Mouse (Mus musculus): ENCODE data around the gene Lrrn4cl.
"Not testable (repeated sequence)": the region's sequence is repeated elsewhere in the genome, so short reads cannot be mapped to it uniquely, and the experiment has no call there.

Lrrn4cl gene

GRCm38 (mm10) chr19:8850402-8850901 lies at the start of gene Lrrn4cl:
Gene Lrrn4cl, plus strand, starts transcription at chr19:8850768.
- DNase-seq (ENCODE audit: low spot score in 2 of 2), result no peak

DNA sequence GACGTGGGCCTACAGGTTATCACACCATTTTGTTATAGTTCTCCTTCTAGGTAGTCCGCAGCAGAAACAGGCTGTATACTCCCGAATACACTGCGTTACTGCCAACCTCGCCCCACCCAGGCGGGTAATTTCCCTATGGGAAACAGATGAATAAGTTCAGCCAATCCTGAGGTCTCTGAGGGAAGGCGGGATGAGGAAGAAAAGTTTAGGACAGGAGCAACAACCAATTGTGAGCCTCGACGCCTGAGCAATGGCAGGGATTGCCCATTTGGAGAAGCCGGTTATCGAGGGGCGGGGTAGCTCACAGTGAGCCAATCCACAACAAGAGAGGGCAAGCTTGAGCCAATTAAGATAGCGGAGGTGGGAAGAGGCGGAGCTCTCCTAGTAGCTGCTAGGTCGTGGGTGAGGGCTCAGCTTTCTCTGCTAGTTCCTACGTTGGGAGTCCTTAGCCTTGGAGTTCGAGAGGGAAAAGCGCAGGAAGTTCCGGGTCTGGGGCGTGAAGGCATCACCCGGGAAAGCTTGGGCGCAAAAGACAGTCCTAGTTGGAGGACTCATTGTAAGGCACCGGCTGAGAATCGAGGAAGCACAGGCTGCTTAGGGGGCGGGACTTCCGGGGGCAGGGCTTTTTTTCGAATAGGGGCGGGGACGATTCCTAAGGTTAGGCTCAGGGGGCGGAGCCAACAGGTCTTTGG lies 48.3 kb upstream of the Lrrn4cl start, which contains the start of gene Zbtb3:
Zbtb3 (plus strand) TSS at position 426 of the 692 bp plus-strand sequence.
- DNase-seq (ENCODE audit: low spot score in 2 of 2), result peak; percentile 92 to 96

DNA sequence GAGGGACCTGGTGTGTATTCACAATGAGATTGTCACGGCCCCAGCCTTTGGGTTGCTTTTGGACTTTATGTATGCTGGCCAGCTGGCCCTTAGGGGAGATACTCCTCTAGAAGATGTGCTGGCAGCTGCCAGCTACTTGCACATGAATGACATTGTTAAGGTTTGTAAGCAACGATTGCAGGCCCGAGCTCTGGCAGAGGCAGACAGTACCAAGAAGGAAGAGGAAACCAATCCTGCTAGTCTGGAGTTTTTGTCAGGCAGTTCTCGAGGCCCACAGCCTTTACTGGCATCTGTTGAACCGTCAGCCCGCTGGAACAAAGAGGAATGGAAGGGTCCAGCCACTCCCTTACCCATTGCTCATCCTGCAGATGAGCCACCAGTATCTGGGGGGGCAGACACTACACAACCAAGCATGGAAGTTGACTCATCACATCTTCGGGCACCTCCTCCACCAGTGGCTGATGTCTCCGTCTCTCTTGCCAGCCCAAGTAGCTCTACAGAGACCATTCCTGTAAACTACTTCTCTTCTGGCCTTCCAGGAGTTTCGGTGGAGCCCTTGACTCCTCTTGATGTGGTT lies 47.3 kb upstream of the Lrrn4cl start:
- no peak for DNase-seq (ENCODE audit: low spot score in 2 of 2)

DNA sequence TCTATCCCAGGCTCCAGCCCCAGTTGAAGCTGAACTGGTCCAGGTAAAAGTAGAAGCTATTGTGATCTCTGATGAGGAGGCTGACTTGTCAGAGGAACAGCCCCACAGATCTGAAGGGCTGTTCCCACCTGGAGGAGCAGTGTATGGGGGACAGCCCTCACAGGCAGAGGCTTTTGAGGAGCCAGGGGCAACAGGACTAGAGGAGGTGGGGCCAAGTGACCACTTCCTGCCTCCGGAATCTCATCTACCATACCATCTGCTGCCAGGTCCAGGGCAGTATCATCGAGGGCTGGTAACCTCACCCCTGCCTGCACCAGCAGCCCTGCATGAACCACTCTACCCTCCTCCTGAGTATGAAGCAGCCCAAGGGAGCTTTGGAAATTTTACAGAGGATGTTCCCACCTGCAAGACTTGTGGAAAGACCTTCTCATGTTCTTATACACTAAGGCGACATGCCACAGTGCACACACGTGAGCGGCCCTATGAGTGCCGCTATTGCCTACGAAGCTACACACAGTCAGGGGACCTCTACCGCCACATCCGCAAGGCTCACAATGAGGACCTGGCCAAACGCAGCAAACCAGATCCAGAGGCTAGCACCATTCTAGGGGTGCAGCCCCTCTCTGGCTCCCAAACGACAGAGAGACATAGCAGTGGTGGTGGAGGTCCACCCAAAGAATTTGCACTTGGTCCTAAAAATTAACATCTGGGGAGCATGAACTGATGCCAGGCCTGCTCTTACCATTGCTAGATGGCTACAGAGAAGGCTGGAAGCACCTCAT lies 46.5 kb upstream of the Lrrn4cl start:
- DNase-seq (ENCODE audit: low spot score in 2 of 2), result no peak

DNA sequence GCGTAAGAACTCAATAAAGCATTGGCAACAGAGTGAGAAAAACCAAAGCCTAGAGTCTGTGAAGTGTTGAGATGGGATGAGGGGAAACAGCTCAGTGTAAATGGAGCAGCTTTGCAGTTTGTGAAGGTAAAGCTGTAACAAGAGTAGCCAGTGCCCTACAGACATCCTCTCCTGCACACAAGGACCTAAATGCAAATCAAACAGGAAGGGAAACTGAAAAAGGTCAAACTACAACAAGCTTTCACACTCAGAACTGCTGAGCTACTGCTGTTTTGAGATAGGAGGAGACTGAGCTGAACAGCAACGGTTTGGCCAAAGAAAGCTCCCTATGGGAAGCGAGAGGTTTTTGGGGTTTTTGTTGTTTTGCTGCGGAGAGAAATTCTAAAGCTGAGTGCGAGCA lies 43.8 kb upstream of the Lrrn4cl start:
- no peak for DNase-seq (ENCODE audit: low spot score in 2 of 2)

- DNase-seq (ENCODE audit: low spot score in 2 of 2), result no peak
Measured at GRCm38 (mm10) chr19:8815812-8816211, 34.8 kb upstream of the Lrrn4cl start.

DNA sequence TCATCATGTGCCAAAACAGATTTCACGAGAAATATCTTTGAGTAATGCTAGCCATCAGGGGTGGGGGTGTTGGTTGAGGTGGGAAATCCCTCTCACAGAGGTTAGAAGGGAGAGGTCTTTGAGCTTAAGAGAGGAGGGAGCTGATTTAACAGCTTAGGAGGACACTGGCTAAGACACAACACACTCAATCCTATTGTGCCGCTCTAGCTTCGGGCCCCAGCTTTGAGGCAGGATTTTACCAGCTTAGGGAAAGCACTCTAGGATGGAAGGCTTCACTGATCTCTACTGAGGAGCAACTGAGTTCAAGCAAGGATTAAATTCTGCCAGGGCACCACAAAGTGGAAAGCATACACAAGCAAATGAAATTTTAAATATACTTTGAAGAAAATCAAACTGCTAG lies 33.6 kb upstream of the Lrrn4cl start:
- no peak for DNase-seq (ENCODE audit: low spot score in 2 of 2)

DNA sequence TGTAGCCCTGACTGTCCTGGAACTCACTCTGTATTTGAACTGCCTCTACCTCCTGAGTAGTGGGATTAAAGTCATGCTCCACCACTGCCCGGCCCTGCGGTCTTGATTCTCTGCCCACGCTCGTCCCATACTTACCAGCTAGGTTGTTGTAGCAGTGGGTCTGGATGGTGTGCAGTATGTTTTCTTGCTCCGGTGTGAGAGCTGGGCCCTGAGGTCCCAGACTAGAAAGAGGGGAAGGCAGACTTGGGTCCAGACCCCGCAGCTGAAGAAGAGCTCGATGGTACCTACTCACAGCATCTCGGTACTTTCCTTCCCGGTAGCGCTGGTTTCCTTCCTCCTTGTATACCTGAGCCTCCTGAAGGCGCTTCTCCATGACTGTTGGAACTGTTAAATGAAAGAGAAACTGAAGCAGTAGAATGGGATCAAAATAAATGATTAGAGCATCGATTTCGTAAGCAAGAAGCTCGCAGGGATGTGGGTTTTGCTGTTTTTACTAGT lies 32.2 kb upstream of the Lrrn4cl start:
- DNase-seq (ENCODE audit: low spot score in 2 of 2), result no peak

DNA sequence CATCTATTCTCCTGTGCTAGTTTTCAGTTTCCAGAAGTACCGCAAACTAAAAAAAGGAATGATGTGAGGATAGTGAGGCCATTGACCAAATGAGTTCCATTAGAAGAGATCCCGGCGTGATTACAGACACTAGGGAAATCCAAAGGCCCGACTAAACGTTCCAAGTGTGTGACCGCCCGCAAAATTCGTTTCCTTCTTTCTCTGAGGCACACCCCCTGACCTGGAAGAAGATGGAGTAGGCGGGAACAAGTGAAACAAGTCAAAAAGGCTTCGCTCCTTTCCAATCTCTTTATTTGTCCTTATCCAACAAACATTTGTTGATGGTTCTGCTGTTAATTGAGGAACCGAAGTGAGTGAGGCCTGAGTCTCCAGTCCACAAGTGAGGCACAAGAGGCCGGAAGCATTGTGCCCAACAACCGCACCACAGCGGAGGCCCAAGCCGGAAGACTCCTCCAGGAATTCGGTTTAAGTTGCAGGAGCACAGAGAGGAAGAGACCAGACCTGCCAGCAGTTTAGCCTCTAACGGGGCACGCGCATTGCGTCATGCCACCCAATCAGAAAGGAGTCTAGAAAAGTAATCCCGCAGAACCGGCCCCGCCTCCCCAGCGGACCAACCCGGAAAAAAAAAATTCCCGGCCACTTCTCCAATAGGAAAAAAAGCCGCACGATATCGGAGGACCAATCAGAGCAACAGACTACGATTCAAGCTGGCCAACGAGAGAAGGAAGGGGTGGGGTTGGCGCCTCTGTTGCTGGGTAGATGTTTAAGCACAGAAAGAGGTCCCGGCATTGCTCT lies 31.6 kb upstream of the Lrrn4cl start, which contains the start of gene Ttc9c:
Ttc9c (minus strand) TSS at position 533 of the 795 bp plus-strand sequence.
- peak; percentile 97 to 98 for DNase-seq (ENCODE audit: low spot score in 2 of 2)

DNA sequence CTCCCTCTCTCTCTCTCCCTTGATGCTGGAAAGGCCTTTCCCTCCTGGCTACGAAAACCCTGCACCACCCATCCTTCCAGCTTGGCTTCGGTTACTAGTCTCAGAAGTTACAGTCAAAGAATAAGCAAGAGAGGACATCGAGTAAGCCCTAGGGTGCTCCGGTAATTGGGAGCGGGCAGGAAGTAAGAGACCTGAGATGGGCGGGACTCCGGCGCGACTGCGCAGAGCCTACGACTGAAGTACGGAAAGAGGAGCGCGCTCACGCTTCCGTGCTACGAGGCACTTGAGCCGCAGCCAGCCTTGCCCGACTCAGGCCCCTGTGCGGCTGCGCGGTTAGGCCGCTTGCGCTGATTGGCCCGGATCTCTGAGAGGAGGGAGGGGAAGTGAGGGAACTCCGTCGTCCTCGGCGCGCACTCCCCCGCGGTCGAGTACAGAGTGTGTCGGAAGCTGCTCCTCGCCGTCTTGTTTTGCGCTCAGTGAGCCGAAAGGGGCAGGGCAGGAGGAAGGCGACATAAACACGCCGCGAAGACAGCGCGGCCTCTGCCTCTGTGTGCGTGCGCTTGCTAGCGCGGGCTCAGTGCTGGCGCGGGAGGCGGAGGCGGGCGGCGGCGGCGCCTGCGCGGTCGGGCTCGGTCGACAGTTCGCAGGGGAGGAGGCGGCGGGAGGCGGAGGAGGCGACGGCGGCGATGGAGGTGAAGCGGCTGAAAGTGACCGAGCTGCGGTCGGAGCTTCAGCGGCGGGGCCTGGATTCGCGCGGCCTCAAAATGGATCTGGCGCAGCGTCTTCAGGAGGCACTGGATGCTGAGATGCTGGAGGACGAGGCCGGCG lies 30.8 kb upstream of the Lrrn4cl start, which contains the start of gene Hnrnpul2:
Hnrnpul2 (plus strand) TSS at position 415 of the 828 bp plus-strand sequence.
- DNase-seq (ENCODE audit: low spot score in 2 of 2), result peak; percentile 97 to 98

- peak in 1 of 2 experiments; percentile 49 for DNase-seq (ENCODE audit: low spot score in 2 of 2)
Measured at GRCm38 (mm10) chr19:8820424-8820956, 30.1 kb upstream of the Lrrn4cl start.

GRCm38 (mm10) chr19:8821146-8821545 lies 29.4 kb upstream of the Lrrn4cl start:
- DNase-seq (ENCODE audit: low spot score in 2 of 2), result no peak

- no peak for DNase-seq (ENCODE audit: low spot score in 2 of 2)
Measured at GRCm38 (mm10) chr19:8822696-8823095, 27.9 kb upstream of the Lrrn4cl start.

- DNase-seq (ENCODE audit: low spot score in 2 of 2), result no peak
Measured at GRCm38 (mm10) chr19:8829660-8830059, 20.9 kb upstream of the Lrrn4cl start, which contains the start of gene AC129217.1. Gene AC129217.1, plus strand, starts transcription at chr19:8829773.

- no peak for DNase-seq (ENCODE audit: low spot score in 2 of 2)
Measured at GRCm38 (mm10) chr19:8830664-8831063, 19.9 kb upstream of the Lrrn4cl start.

GRCm38 (mm10) chr19:8831262-8831661 lies 19.3 kb upstream of the Lrrn4cl start:
- DNase-seq (ENCODE audit: low spot score in 2 of 2), result no peak

DNA sequence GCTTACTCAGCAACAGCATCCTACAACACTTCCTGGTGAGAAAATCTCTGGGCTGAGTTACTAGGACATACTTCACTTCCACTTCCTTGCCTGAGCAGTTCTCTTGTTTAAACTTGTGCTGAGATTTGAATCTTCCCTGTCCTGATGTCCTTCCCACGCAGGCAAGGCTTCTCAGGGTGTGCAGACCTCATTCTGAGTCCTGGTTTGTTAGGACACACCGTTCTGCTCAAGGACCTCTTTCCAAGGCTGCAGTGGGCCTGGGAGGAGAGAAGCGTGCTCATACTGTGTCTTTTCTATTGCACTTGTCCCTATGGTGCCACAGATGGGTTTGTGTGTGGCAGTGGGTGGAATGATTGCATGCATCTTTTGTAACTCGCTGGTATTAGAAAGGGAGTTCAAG lies 17.6 kb upstream of the Lrrn4cl start:
- DNase-seq (ENCODE audit: low spot score in 2 of 2), result no peak

DNA sequence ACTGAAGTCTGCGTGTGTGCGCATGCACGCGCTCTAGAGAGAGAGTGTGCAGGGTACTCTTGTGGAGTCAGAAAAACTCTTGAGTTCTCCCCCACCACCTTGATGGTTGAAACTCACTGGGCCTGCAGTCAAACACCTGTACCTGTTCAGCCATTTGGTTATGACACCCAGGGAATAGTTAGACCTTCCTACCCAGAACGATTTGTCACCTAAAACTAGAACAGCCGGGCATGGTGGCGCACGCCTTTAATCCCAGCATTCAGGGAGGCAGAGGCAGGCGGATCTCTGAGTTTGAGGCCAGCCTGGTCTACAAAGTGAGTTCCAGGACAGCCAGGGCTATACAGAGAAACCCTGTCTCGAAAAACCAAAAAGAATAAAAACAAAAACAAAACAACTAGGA lies 14.2 kb upstream of the Lrrn4cl start:
- DNase-seq (ENCODE audit: low spot score in 2 of 2), result not testable (repeated sequence)

- peak; percentile 85 to 87 for DNase-seq (ENCODE audit: low spot score in 2 of 2)
Measured at GRCm38 (mm10) chr19:8837251-8837791, 13.2 kb upstream of the Lrrn4cl start, which contains the start of gene Bscl2. Gene Bscl2, plus strand, starts transcription at chr19:8837467.
